Mouse (Mus musculus) small intestine, adult 2 months (tissue): ENCODE data around the gene Sec23ip.
"Not testable (repeated sequence)": the region's sequence is repeated elsewhere in the genome, so short reads cannot be mapped to it uniquely, and the experiment has no call there.

Experiments used
- CTCF ChIP-seq: fragments of 200-500 bp; IDR thresholded peaks from 2 replicates; pipeline ENCODE4 v1.5.1; 2012; ENCODE audit warnings: low read depth, mild to moderate bottlenecking, control low read depth, inconsistent platforms, low read length, moderate library complexity, mixed read lengths; ENCODE audit not compliant: insufficient replicate concordance, insufficient read length; ENCODE audit errors: extremely low read depth
- POLR2A ChIP-seq: fragments of 200-500 bp; IDR thresholded peaks from 2 replicates; pipeline ENCODE4 v1.6.1; 2012; ENCODE audit warnings: low read depth, mild to moderate bottlenecking, control low read depth, inconsistent platforms, low read length, moderate library complexity

DNA sequence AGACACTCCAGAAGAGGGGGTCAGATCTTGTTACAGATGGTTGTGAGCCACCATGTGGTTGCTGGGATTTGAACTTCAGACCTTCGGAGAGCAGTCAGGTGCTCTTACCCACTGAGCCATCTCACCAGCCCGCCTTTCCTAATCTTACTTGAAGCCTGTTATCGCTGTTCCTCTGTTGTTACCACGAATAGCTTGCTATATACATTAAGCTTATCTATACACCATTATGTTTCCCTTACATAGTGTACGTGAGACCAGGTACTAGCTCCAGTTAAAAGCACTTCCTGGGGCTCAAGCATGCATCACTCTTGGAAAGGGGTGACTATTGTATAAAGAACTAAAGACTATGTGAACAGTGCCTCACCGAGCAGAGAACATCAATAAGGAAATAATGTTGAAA lies 44.8 kb upstream of the Sec23ip start:
- TF ChIP-seq CTCF, POLR2A: not testable (repeated sequence)
